Comparison of ENCODE assay signal across 8 mouse cellular contexts in the genomic region with DNA sequence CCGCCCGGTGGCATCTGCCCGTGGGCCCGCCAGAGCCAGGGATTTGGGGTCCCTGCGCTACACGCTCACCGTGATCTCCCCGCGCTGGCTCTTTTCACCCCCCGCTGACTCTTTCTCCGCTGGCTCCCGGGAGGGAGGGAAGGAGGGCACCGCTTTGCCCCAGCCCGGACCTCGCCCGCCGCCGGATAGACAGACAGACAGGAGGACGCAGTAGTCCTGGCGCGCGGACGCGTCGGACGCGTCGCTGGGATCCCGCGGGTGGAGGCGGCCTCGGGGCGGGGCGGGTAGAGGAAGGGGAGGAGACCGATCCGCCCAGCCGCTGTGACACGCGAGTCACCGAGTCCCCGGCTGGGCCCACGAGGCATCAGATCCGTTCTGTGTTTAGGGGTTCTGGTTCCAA. TPM values are rescaled to one million over a fixed set of nuclear protein-coding genes. Genes with fewer than 3 reads are reported as not detected.
DNase-seq lines count a peak whose midpoint lies in the region; TF ChIP-seq lines count a peak whose summit lies in the region.

No protein-coding gene starts in this region.

- 0 out of 2 replicates have a peak overlapping the region, but pooled peaks have one; percentile 5 for H3K9ac ChIP-seq in ES-Bruce4 (ENCODE audit: low read depth, poor library complexity, severe bottlenecking)

- H3K27ac ChIP-seq in ES-Bruce4 (ENCODE audit: insufficient read depth, low read length) = no peak overlapping the region
- H3K27ac ChIP-seq in forebrain, embryonic 10.5 days = 0 out of 2 replicates have a peak overlapping the region, but pooled peaks have one; percentile 75

- peaks cover 4% of the 10 kb centered on the region; the same call in 1 of the 2 replicates for H3K27me3 ChIP-seq in ES-Bruce4 (ENCODE audit: control insufficient read depth, insufficient read depth, low read length, poor library complexity, severe bottlenecking)
- H3K27me3 ChIP-seq in forebrain, embryonic 10.5 days (ENCODE audit: poor library complexity, severe bottlenecking) = peaks cover 98% of the 10 kb centered on the region

- 2% methylated on average over 43 of the region's 43 CpGs for WGBS in forebrain, embryonic 10.5 days

- TF ChIP-seq CTCF in ES-Bruce4 (IDR thresholded peaks at IDR 0.05; ENCODE audit: low read depth, low read length) = no peak

- TF ChIP-seq POLR2A in ES-Bruce4 (IDR thresholded peaks at IDR 0.05; ENCODE audit: insufficient read depth, low read length) = no peak

- no peaks in the 10 kb centered on the region for H3K9me3 ChIP-seq in ES-Bruce4 (replicated peaks; ENCODE audit: control insufficient read depth, insufficient read depth, low read length, poor library complexity, severe bottlenecking)
- H3K9me3 ChIP-seq in forebrain, embryonic 10.5 days = no peaks in the 10 kb centered on the region

- no peak for TF ChIP-seq EP300 in ES-Bruce4 (IDR thresholded peaks at IDR 0.05; ENCODE audit: insufficient read depth, low read depth, low read length)

- intact Hi-C loops in heart, postnatal 10 days (cut with DNase I) = no loop called here

- no peaks in the 10 kb centered on the region for H3K36me3 ChIP-seq in ES-Bruce4 (ENCODE audit: control insufficient read depth, insufficient read depth, low read length, poor library complexity, severe bottlenecking)
- no peaks in the 10 kb centered on the region for H3K36me3 ChIP-seq in forebrain, embryonic 10.5 days (replicated peaks)

- H3K4me3 ChIP-seq in ES-Bruce4 (ENCODE audit: low read depth, low read length) = peak overlapping the region; percentile 46
- peak overlapping the region; percentile 64 for H3K4me3 ChIP-seq in forebrain, embryonic 10.5 days

- H3K4me1 ChIP-seq in ES-Bruce4 (ENCODE audit: control insufficient read depth, insufficient read depth, low read length) = no peaks in the 10 kb centered on the region
- H3K4me1 ChIP-seq in forebrain, embryonic 10.5 days = peaks cover 42% of the 10 kb centered on the region

- DNase-seq in adrenal gland, postnatal 25 days = peak; percentile 80
- DNase-seq in forebrain, embryonic 10.5 days (ENCODE audit: extremely low spot score, low spot score) = no peak
- peak; percentile 16 to 41 for DNase-seq in heart, postnatal 10 days
- peak; percentile 85 to 86 for DNase-seq in layer of hippocampus, postnatal 36 days
- DNase-seq in lung, postnatal 14 days = peak; percentile 32
- peak; percentile 83 for DNase-seq in right cerebral cortex, postnatal 4 days
- no peak for DNase-seq in yolk sac, embryonic 10.5 days (ENCODE audit: low spot score)

RNA-seq across cellular contexts. Expression of a gene that starts 0.3 kb away (rescaled TPM):
- polyA plus RNA-seq in ES-Bruce4 (2011; ENCODE audit: insufficient read depth, insufficient read length, low read depth, missing spikeins) = 19.1 and 21.0 TPM in 2 replicates
- total RNA-seq in adrenal gland, postnatal 25 days (2021) = 11.0 and 11.8 TPM in 2 replicates
- 1.3 and 2.0 TPM in 2 replicates for polyA plus RNA-seq in forebrain, embryonic 10.5 days (2016; fragmentation: Nextera tagmentation; extraction: Ambion mirVana)
- total RNA-seq in heart, postnatal 10 days (2021) = 1 to 10 TPM in 1 of 2 experiments, under 1 TPM in 1; 0.99 to 1.5 TPM
- 10 to 100 TPM; 70.7 TPM for total RNA-seq in layer of hippocampus, postnatal 36 days (2021)

RNA-seq across cellular contexts. Expression of a gene that starts 38.2 kb away (rescaled TPM):
- polyA plus RNA-seq in ES-Bruce4 (2011; ENCODE audit: insufficient read depth, insufficient read length, low read depth, missing spikeins) = 0.76 and 0.84 TPM in 2 replicates
- total RNA-seq in adrenal gland, postnatal 25 days (2021) = 0.67 and 0.95 TPM in 2 replicates
- polyA plus RNA-seq in forebrain, embryonic 10.5 days (2016; fragmentation: Nextera tagmentation; extraction: Ambion mirVana) = 0.11 TPM in 1 of 2 replicates, not detected in the other
- under 1 TPM; 0.07 to 0.10 TPM for total RNA-seq in heart, postnatal 10 days (2021)
- total RNA-seq in layer of hippocampus, postnatal 36 days (2021) = under 1 TPM in 1 of 2 experiments, not detected in 1; 0.30 TPM

Comparison
In these comparisons a context has a peak if more than half of its experiments do, and no peak if none do; other contexts are left out.
1. DNase-seq: peak in adrenal gland, postnatal 25 days (single experiment), heart, postnatal 10 days (2 of 2), layer of hippocampus, postnatal 36 days (2 of 2), lung, postnatal 14 days (single experiment) and right cerebral cortex, postnatal 4 days (single experiment); none in forebrain, embryonic 10.5 days (single experiment) and yolk sac, embryonic 10.5 days (single experiment).